Mouse (Mus musculus): ENCODE data around the gene Col4a2. TPM values are rescaled to one million over a fixed set of nuclear protein-coding genes. Genes with fewer than 3 reads are reported as not detected.

The Col4a2 gene
- total RNA-seq, 4 experiments from 2014 or later, result 17.8 to 38.4 (median 26.0) TPM

DNA sequence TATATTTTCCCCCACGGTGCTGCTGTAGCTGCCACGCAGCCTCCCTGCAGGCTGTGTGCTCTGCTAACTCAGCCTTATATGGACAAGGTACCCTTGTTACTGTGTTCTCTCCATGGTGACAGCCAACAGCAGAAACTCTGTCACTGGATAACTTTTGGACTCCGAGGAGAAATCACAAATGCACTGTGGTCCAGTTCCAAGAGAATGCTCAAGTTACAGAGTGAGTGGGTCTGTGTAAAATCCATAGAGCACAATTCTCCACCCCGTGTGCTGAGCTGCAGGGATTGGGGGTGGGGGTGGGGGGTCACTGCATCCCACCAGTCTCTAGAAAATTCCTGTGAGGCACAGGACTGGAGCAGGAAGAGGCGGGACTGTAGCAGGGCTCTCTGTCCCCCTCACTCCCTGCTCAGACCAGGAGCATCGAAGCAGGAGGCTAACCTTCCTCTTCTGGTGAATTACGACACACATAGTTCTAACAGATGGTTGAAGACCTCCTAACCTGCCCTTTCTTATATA lies 45.4 kb downstream of the Col4a2 start:
- no peak for DNase-seq (ENCODE audit: low spot score in 2 of 2)

- DNase-seq (ENCODE audit: low spot score in 2 of 2), result no peak
Measured at GRCm38 (mm10) chr8:11359846-11360245, 47.2 kb downstream of the Col4a2 start.

DNA sequence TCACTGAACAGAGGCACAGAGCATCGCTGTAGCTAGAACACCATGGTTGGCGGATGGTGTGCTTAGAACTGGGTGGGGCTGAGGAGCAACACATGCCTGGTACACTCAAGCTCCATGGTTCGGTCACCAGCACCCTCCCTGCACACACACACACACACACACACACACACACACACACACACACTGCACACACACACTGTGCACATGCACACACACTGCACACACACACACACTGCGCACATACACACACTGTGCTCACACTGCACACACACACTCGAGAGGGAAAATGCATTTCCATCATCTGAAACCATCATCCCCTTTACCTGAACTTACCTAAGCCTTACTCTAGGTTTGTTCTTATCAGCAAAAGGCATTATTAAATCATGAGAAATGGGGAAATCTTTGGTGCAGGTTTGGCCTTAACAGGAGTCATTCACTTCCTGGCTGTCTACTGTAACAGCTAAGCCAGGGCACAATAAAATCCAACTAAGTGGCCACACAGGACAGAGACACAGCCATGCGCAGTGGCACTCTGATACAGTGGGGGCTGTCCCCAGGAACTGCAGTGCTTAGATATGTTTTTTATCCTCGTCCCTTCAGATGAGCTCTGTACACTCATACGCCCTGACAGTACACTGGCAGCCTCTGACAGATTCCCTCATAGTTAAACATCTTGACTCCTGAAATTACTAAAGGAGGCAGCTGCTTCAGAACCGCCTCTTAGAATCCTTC lies 49.1 kb downstream of the Col4a2 start:
- DNase-seq (ENCODE audit: low spot score in 2 of 2), result no peak

- no peak for DNase-seq (ENCODE audit: low spot score in 2 of 2)
Measured at GRCm38 (mm10) chr8:11362278-11363214, 49.9 kb downstream of the Col4a2 start.

- no peak for DNase-seq (ENCODE audit: low spot score in 2 of 2)
Measured at GRCm38 (mm10) chr8:11363340-11364126, 50.9 kb downstream of the Col4a2 start.

DNA sequence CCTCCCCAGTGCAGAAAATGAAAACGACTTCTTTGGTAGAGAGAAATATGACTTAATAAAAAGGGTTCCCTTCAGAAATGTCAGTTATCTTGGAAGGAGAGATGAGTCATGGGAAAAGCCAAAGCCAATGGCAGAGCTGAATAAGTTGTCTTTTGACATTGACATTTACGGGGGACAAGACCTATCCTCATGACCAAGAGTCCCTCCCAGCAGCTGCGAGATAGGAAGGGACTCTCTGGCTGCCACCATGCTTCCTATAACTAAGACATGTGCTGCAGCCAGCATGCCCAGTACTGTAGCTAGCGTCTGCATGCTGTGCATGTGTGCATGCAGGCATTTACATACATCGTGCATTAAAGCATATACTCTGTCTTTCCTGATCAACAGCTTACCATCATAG lies 53.6 kb downstream of the Col4a2 start:
- no peak for DNase-seq (ENCODE audit: low spot score in 2 of 2)

DNA sequence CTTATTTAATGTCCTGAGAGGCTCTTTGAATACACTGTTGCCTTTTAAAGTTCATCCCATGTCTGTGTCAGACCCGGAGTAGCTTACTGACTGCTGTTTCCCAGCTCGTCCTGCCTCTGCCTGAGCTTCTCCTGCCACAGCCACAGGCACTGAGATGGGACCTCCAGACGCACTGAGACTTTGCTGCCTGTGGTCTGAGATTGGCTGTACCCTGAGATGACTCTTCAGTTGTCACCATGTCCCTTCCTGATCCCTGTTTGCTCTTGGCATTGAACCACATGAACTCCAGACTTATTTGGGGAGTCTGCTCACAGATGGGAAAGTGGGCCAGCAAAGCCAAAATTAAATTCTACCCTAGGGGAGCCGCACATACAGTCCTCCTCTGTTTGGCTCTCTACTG lies 54.1 kb downstream of the Col4a2 start:
- DNase-seq (ENCODE audit: low spot score in 2 of 2), result no peak

DNA sequence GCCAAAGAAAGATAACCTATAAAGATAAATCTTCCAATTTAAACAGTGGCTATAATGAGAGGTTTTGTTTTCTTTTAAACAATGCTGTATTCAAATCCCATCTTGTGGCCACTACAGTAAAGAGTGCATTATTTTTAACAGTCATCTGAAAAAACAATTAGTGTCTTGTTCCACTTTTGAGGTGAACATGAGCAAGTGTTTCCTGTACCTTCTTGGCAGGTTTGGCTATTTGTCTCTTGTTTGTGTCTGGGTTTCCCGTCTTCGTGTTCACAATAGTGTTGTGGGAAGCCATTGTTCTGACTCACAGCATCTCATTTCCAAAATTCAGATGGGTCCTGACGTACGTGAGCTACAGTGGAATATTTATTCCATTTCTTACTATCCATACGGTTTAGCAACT lies 55.1 kb downstream of the Col4a2 start:
- DNase-seq (ENCODE audit: low spot score in 2 of 2), result no peak

DNA sequence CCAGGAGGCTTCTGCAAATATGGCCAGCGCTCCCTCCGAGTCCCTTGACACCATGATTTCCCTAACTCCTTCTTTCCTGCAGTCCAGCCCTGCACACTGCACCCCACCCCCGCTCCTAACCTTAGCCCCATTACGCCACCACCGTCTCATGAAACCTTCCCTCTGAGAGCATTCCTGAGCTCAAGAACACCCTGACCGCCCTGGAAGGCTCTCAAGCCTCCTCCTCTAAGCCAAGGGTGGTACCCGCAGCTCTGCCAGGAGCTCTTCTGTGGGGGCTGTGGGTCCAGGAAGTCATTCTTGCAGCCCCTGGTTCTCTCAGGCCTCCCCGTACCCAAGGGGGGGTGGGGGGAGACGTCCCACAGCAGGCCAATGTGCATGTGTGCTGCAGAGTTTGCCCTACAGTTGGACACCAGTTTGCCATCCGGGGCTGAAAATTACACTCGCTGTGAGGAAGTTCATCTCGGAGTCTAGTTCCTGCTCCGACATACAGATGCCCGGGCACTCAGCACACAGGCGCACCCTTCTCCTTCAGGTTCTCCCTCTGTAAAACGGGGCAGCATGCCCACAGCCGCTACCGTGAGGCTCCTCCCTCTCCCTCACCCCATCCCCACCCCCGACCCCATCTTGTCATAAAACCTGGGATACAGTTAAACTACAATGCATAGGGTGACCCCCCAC lies 57.1 kb downstream of the Col4a2 start:
- no peak for DNase-seq (ENCODE audit: low spot score in 2 of 2)

DNA sequence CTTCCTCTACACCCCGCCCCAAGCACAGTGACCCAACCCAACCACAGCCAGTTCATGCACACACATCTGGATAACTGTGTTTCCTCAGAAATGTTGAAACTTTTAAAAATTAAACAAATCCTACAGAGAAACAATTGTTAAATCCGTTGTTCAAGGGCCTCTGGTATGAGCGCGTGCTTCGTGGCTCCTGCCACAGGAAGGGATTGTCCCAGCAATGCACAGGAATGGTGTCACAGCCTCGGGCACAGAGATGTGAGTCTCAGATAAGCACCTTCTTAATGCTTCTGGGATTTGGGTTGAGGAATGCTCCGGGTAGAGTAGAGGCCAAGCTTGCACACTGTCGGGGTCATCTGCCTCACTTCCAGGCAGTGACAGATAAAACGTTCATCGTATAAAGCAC lies 58.7 kb downstream of the Col4a2 start:
- no peak for DNase-seq (ENCODE audit: low spot score in 2 of 2)

- DNase-seq (ENCODE audit: low spot score in 2 of 2), result no peak
Measured at GRCm38 (mm10) chr8:11372080-11372479, 59.5 kb downstream of the Col4a2 start.

GRCm38 (mm10) chr8:11373643-11374325 lies 61.2 kb downstream of the Col4a2 start:
- no peak for DNase-seq (ENCODE audit: low spot score in 2 of 2)

DNA sequence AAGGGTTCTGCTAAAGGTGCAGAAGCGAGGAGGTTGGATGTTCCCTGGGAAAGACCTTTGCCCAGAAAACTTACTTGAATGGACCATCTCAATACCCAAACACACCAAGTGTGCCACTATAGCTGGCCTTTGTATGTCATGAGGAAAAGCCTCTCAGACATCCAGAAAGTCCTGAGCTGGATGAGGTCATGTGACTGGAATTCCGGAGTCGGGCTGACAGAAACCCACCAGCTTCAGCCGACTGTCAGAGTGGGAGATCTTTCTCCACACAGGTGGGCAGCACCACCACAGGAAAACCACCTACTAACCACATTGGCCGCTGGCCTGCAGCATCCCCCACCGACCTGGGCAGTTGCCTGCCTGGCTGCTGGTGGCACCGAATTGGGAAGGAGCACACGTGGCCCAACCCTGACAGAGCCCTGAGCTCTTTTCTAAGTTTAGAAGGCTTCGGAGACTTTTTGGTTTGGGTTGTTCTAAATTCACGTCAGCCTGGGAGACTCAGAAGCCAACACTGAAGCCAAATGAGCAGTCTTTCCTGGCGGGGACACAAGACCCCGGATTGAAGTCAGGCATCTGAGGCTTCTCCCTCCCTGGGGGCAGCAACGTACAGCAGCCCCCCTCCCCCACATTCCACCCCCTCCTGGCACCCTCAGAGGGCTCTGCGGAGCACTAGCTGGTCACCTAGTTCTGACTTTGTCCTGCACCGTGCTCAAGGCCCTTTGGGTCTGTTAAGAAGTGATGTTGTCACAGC lies 61.9 kb downstream of the Col4a2 start:
- DNase-seq (ENCODE audit: low spot score in 2 of 2), result no peak

DNA sequence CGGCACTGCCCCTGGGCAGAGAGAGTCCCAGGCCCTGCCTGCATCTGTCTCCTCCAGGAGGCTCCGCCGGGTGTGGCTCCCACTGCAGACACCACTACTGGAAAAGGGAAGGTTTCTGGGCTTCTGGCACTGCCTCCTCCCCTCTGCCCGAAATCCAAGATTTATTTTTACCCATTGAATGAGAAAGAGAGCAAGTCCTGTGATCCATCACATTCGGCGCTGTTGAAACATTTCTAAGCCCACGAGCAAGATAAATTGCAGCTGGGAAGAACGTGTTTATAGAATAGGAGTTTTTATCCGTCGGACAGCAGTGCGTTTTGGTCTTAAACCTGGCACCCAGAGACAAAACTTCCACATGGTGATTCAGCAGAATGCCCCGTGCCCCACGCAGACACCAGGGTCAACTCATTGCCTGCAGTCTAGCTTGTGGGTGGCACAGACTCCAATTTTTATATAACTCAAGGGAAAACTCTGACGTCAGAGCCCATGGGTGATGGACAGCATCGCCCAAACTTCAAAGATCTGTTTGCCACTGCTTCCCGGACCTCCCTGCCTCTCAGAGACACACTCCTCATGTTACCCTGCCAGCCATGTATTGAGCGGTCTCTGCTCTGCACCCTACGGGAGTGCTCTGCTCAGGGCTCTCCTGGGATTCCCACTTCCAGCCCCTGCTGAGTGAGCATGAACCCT lies 63.3 kb downstream of the Col4a2 start:
- no peak for DNase-seq (ENCODE audit: low spot score in 2 of 2)

GRCm38 (mm10) chr8:11377391-11378210 lies 65.0 kb downstream of the Col4a2 start:
- no peak for DNase-seq (ENCODE audit: low spot score in 2 of 2)

GRCm38 (mm10) chr8:11379590-11379989 lies 67.0 kb downstream of the Col4a2 start:
- DNase-seq (ENCODE audit: low spot score in 2 of 2), result no peak

DNA sequence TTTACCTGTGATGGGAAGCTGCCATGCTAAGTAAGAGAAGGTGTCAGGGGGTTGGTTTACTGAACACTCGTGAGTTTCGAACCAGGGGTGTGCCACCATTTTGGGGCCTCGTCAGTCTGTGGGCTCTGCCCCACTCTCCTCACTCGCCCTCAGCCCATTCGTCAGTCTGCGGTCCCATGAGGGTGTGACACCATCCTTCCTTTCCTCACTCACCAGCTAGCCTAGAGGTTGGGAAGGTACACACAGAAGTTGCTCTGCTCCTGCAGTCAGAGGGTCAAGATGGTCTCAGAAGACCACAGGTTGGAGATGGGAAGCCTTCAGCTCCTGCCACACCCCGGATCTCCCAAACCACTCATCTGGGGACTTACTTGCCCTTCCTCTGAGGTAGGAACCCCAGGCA lies 68.9 kb downstream of the Col4a2 start:
- DNase-seq (ENCODE audit: low spot score in 2 of 2), result no peak

All from gastrocnemius, adult 8-10 months (tissue).